Mouse (Mus musculus) cerebellum, postnatal 10 days (tissue): Measurements from ENCODE around the gene Dusp13.

Experiments
- DNase-seq, 2 experiments: peaks; one replicate each; pipeline ENCODE4 v3.0.0; 2021; ENCODE audit warnings: mixed read lengths in 2 of 2

Gene Dusp13

DNA sequence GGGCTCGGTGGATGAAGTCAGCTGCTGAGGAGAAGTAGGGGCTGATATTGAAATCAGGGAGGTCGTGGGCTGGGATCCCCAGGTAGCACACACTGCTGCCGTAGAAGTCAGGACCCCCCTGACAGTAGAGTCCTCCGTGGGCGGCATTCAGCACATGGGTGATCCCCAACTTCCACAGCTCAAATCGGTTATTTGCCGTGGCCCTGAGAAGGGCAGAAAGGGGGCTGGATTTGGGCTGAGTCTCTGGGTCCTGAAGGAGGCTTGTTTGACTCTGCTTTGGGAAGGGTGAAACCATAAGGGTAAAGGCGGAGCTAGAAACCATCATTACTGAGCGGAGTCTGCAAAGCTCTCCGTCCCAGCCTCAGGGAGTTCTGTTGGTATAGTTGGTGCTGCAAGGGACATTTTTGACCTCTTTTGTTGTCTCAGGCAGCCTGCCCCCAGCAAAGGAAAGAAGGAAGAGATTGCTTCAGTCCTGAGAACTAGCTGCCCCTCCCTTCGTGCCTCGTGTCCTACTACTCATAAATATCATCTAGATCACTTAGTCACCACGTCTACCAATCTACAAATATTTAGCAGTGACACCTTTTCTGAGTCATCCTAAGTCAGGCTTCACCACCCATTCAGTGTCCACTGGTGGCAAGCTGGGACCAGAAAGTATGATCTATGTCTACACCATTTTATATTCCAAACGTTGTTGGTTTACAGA lies 3.4 kb downstream of the Dusp13 start:
- DNase-seq: no peak

DNA sequence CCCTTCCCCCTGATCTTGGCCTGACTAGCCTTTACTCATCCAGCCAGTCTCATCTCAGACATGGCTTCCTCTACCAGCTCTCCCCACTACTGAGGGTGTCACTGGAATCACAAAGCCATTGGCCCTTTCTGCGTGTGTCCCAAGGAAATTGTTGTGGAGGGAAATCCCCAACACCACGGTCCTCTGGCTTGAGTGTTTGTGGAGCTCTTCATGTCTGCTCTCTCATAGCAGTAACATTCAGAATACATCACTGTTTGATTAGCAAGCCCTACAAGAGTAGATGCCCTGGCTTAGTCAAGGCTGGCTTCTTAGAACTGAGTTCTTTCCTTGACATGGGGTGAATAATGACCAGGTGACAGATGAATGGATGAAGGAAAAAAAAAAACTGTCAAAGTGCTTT lies 4.1 kb downstream of the Dusp13 start:
- no peak for DNase-seq

DNA sequence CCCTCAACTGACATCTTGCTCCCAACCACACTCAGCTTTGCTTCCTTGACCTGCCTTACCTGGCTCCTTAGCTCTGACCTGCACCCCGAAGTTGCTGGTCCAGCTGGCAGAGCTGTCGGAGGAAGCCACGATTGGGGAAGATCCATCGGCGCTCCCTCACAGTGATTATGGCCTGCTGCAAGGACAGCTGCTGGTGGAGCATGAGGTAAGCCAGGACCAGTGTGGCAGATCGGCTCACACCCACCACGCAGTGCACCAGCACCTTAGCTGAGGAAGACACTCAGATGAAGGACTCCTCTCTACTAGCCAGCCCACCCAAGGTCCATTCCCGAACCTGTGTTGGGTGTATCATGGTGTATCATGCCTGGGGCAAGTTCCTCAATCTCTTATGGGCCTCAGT lies 4.7 kb downstream of the Dusp13 start:
- DNase-seq: no peak

DNA sequence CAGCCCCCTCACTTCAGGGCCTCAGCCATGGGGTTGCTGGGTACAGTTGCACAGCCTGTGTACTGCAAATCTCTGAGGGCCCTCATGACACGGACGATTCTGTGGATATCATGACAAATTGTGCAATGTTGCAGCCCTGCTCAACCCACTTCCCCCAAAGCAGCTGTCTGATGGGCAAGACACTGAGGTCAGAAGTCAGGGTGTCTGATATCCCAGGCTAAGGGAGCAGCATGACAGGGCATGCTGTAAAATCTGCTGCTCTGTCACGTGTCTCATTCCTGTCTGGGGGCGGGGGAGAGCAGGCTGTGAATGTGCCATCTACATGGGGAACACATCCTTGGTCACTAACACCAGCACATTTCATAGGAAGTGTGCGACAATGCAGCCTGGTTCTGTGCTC lies 5.8 kb downstream of the Dusp13 start:
- DNase-seq: no peak

DNA sequence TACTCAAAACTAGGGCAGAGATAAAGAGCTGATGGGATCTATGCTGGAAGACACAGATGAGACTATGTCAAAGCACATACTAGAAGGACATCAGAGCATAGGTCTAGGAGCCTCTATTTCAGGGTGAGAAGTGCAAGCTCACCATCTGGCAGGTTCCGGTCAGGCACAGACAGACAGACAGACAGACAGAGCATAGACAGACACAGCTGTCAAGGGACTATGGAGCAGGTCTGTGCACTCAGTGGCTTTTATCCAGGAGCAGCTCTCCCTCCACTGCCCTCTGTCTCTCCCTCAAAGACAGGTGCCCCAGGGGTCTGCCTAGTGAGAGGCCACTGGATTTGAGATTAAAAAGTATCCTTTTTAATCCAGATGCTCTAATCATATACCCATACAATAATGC lies 6.8 kb downstream of the Dusp13 start:
- DNase-seq: no peak

DNA sequence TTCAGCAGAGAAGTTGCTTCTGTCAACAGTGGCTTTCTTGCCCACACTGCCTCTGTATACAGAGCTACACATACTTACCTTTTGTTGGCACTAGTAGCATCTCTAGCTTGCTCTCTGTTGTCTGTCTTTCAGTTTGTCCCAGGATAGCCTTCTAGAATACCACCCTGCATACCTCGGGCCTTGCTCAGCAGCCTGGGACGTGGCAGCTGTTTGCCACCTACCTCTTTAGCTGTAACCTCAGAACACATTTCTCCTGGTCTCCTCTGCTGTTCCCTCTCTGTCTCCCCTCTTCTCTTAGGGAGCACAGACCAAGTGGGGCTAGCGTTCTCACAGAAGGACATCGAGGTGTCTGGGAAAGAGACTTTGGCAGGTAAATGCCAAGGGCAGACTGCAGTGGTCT lies 8.5 kb downstream of the Dusp13 start:
- DNase-seq: no peak

DNA sequence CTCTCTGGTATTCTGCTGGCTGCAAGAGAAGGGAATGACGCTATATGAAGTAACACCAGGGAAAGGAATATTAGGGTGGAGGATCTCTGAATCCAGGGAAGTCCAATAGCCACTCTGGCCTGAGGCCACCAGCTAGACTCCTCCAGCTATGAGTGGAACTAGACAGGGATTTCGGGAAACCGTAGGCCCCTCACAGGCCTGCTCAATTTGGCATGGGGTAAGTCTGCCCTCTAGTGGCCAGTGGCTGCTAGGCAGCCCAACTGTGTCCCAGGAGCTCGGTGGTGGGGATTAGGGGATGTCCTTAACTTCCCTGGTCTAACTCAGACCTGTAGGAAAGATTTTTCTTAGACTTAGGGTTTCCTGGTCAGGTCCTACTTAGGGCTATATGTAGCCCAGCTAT lies 9.2 kb downstream of the Dusp13 start:
- DNase-seq: peak; percentile 92 to 94

DNA sequence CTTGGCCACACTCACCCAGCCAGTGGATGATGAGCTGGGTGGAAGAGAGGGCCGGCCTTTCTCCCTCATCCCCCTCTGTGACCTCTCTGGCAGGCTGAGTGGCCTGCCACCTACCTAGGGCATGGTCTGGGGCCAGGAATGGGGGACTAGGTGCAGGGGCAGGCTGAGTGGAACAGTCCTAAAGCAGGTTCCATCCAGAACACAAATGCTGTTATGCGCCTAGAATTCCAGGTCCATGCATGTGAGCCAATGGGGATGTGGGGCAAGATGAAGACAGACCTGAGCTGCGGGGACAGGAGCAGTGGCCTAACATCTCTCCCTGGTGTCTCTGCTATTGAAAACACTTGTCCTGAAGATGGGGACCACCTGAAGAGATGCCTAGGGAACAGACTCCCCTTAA lies 9.7 kb downstream of the Dusp13 start:
- peak in 1 of 2 experiments; percentile 13 for DNase-seq

DNA sequence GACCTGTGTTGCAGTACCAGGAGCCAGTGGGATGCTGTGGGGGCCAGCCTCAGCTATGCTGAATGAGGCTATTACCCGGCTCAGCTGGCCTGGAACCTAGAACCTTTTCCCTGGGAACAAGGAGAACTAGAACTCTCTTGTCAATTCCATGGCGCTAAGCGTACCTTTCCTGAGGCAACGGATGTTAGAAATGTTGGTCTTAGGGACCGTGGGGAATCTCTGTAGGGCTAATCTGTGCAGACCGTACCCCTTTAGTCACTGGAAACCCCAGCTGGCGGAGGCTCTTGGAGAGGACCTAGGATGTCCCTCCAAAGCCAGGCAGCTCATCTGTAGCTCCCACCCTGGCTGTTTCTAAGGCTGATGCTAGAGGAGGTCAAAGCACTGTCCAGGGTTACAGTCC lies 10.6 kb downstream of the Dusp13 start:
- DNase-seq: no peak

DNA sequence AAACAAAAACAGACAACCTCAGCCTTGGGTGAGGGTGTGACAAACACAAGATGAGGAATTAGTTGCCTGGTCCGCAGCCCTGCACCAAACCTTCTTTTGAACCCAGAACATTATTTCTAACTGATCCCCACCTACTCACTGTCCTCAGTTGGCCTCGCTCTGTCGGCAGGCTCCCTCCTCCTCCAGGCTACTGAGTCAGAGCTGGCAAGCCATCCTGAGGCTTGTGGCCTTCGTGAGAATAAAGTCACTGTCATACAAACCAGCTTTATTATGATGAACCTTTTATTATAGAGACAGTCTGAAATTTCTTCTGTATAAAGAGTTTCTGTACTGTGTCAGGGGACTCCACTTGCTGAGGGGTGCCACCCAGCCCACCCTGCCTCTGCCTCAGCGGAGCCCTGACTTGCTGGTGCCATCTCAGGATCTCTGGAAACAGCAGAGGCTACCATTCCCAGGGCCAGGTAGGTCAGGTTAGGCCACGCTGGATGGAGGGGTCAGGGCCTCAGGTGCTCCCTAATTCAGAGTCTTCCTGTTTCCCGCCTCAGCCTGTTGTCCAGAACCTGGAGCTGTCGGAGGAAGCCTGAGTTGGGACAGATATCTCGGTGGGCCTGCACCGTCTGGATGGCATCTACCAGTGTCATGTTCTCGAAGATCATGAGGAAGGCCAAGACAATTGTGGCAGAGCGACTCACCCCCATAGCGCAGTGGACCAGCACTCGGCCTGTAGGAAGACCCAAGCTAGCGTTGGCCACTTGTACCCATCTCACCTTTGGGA lies 17.7 kb downstream of the Dusp13 start:
- no peak for DNase-seq

DNA sequence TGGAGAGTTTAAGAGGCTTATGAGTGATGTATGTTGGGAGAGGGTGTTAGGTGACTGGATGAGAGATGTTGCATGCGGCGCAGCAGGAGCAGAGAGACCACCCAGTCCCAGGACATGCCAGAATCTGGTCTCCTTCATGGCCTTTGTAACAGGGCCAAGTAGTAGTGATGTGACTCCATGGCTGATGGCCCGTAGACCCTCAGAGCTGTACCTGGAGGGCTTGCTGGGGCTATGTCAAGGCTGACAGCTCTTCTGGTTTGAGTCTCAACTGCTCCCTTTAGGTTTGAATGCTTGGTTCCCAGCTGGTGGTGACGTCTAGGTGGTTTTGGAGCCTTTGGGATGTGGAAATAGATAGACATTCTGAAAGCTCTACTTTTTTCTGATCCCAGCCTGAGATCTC lies 21.0 kb downstream of the Dusp13 start:
- no peak for DNase-seq

DNA sequence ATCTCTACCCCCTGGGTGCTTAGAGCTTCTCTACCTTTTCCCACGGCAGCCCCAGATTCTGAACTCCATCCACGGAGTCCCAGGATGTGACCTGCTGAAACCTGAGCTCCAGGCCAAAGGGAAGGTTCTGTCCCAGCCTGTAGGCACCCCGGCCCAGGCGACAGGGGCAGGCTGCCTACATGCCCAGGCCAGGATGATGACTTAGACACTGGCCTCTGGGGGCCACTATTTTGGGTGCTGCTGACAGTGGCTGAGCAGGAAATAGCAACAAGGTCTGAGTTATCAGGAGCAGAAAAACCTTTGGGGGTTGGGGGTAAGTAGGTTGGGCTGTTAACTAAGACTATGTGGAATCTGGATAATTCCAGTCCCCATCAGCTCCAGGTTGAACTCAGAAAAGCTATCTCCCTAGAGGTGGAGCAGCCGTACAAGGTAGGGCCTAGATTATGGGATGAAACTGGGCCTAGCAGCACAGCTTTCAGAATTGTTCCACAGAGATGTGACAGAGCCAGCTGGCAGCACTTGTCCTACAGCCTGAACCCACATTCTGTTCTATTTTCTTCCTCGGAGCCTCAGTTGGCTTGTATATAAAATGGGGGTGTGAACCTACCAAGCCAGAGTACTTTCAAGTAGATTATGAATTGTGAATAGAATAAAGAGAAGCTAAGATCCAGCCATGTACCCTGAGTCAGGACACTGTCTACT lies 21.8 kb downstream of the Dusp13 start:
- no peak for DNase-seq

DNA sequence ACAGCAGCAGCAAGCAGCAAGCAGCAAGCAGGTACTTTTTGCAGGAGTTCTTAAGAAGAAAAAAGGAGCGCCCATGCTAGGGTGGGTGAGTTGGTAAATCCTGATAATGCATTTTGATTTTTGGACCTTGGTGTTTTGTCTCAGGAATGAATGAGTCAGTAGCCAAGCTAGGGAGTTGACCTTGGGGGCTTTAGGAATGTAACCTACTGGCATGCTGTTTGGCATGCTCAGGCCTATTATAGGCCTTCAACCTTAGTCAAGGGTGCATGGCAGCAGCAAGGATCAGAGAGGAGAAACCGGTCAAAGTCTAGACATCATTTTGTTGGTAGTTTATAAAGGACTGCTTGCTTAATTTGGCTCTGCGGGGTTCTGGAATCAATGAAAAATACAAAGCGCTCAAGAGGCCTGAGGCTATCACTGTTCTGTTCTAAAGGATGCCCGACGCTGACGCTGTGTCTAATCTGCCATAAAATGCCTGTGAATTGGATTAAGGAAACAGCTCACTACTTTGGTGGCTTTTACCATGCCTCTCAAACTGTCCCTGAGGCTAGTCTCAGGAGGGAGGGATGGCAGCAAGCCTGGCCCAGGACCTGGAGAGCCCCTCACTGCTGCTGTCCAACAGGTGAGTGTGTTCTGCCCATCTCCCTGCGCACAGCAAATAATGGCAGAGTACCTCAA lies 28.8 kb downstream of the Dusp13 start:
- DNase-seq: no peak

DNA sequence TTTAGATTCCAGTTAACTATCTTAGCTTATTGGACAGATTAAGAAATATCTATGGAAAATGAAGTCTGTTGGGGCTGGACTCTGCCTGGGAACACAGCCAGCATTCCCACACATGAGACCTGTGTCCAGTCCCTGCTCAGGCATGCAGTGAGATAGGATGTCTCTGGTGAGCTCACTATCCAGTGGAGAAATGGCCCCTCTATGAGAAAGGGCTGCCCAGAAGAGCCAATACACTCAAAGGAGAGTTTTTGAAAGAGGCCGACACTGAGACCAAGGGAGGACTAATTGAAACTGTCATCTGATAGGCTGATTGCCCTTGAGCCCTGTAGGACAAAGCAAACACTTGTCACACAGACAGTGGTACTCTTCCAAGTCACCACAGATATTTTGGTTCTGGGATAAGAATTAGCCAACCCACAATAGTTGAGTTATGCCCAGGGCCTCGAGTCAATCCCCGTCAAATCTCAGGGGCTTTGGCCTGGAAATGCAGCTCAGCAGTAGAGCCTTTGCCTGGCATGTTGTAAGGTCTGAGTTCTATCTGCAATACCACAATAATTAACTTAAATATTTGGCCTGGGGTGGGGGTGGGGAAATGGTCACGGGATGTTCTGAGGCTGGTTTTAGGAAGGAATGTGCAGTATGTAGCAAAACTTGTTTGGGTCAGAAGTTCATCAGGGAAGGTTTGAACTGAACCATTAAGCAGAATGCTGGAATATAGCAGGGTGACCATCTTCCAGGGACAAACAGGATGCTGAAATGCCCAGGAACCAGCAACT lies 30.4 kb downstream of the Dusp13 start:
- no peak for DNase-seq

DNA sequence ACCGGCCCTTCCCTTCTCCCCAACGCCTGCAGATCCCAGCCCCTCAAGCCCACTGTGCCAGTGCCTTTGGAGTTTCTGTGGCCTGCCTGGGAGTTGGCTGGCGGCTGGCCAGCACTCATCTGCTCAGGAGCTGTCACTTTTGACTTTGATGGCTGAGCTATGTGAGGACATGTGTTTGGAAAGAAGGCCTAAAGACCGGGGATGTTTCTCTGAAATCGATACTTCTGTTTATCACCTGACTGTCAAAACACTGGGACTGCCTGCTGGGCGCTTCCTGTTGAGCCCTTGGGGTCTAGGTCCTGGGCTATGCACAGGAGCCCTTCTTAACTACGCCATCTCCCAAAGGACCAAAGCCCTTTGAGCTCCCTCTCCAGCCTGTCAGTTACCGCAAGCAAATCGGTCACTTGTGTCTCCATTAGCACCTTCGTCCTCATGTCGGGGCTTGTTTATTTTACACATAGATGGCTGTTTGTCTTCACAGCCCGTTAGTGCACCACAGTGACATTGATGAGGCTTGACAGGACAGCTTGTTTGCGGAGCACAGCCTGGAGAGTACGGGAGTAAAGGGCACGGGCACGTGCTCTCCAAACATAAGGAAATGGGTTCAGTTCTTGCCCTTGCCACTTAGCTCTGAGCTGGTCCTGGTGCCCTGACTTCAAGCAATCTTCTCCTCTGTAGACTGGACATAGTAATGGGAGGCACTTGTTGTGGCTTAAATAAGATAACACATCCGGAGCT lies 31.2 kb downstream of the Dusp13 start:
- peak; percentile 29 to 37 for DNase-seq

DNA sequence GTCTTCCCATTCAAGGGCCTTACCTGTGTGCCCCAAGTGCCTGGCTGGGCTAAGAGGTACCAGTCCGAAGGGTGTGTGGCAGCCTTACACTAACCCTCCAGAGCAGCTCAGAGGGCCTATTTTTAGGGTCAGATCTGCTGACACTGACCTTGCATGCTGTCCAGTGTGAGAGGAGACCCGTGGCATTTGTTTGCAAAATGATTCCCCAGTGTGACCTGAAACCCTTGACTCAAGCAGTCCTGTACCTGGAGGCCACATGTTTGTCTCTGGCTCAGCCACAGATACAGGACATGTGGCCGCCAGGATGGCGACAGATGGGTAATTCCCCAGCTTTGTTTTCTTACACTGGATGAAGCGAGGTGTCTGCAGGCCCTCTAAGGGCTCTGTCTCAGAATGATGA lies 36.5 kb downstream of the Dusp13 start, which contains the start of gene Dupd1:
TSS of gene Dupd1 (minus strand) at position 91 of the 400 bp plus-strand sequence.
- DNase-seq: no peak

DNA sequence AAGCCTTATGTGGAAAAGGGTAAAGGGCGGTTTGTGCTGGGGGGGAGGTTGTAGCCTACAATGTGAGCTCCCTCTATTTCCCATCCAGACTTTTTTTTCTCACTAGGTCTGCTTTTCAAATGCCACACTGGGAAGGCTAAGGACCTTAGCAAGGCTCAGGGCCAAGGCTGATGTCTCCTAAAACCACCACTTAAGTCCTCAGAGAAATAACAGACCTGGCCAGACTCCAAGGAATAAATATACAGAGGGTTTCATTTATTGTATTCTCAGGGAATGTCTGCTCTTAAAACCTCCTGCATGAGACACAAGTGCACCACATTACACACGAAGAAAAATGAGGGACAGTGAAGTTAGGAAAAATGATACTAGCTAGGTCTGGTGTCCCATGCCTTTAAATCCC lies 39.8 kb downstream of the Dusp13 start:
- no peak for DNase-seq

DNA sequence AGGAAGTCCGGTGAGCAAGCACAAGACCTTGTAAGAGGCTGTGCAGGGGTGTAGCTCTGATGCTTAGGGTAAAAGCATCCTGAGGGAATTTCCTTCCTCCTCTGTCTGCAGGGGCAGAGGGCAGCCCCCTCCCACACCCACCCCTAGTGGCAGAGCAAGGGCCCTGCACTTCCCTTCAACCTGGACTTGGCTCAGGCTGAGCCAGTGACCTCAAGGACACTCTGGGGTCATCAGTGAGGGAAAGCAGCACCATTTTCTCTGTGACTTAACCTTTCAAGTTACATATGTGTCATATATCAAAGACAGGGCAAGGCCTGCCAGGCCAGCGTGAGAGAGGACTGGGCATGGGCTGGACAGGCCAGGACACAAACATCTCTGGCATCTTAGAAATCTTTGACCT lies 41.4 kb downstream of the Dusp13 start:
- no peak for DNase-seq

DNA sequence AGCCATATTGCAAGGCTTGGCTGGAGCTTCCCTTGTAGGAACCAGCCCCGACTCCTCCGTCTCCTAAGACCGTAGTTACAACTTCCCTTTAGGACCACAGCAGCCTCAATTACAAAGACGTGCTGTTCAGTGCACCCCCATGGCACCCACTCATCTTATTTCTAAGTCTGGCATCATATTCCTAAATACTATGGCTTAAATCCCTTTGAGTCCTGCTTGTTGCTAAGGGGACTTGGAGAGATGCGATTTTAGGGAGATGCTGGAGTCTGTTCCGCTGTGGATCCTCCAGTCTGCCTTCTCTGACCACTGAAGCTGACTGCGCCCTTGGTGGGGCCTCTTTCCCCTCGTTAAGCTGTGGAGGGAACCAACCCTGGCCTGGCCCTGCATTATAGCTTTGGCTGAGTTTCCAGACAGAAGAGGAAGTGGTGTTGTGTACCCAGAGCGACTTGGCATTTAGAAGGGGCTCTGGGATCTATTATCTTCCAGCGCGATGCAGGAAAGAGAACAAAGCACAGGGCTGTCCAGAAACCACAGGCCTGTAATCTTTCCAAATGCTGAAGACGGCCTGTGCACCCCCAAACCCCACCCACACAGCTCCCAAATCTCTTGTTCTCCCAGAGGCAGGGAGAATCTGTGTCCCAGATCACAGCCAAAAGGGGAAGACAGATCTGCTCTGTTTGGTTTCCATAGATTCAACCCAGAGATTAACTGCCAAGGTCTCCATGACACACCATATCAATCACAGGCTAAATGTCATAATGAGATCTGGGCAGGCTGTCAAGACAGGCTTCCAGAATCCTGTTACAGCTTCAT lies 44.0 kb downstream of the Dusp13 start:
- DNase-seq: peak; percentile 37 to 47

DNA sequence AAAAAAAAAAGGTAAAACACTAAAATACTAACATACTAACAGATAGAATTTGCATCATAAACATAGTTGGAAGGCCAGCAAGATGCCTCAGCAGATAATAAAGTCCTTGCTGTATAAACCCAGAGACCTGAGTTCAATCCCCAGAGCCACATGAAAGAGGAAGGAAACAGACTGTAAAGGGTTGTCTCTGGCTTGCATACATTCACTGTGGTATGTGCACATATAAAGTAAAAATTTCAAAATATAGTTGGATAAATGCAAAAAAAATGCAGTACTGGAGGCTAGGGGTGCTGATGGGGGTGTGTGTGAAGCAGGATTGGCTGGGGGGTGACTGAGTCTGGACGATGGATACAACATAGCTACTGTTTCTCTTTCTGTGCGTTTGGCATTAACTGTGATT lies 45.5 kb downstream of the Dusp13 start:
- no peak for DNase-seq

DNA sequence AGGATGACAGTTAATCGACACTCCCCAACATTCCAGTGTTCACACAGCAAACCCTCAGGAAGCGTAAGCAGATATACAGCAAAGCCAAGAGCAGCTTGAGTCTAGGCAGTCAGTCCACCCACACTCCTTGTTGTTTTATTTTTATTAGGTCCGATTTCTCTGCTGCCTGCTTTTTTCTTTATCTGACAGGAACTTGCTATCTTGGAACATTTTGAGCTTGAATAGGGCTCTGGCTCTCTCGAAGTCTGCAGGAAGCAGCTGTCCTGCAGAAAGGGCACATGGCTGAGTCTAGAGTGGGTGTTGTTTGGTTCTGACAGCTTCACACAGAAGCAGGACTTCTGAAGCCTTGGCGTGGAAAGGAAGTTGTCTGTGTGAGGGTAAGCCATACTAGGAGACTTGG lies 47.7 kb downstream of the Dusp13 start:
- DNase-seq: no peak
